ENCODE assay signal across 9 mouse cellular contexts in genomic region chr5:73431581-73431980, GRCm38 (mm10). TPM values are rescaled to one million over a fixed set of nuclear protein-coding genes. Genes with fewer than 3 reads are reported as not detected.
A peak's percentile ranks its signal among the peaks of the same experiment; 100 is the strongest.
DNase-seq lines count a peak whose midpoint lies in the region; ATAC-seq and TF ChIP-seq lines count a peak whose summit lies in the region.
"Had no signal": no experiment of that assay in that cellular context is flagged by ENCODE, and none has a peak within 500 bp of the region (broad histone marks: within the 10 kb centered on the region; RNA-seq: fewer than 3 reads in every experiment).

No protein-coding gene starts in this region.

- H3K27ac ChIP-seq in MEL (ENCODE audit: control insufficient read depth, low read depth, low read length): no peak overlapping the region
- H3K27ac ChIP-seq in forebrain, embryonic 14.5 days (ENCODE audit: low read depth, low read length): 0 out of 2 replicates have a peak overlapping the region, but pooled peaks have one; percentile 15
- H3K27ac ChIP-seq: limb, embryonic 15.5 days had no signal

- no peak overlapping the region for H3K4me3 ChIP-seq in MEL (ENCODE audit: control insufficient read depth in 1 of 2, insufficient read depth in 1 of 2, low read depth in 2 of 2, low read length in 2 of 2)
- H3K4me3 ChIP-seq in forebrain, embryonic 14.5 days (ENCODE audit: low read depth, low read length): no peak overlapping the region
- H3K4me3 ChIP-seq: limb, embryonic 15.5 days had no signal

- TF ChIP-seq CTCF in MEL (IDR thresholded peaks at IDR 0.05 in 2 of 3, conservative IDR thresholded peaks at IDR 0.05 in 1 of 3; ENCODE audit: control insufficient read depth in 1 of 3, insufficient read depth in 1 of 3, low read depth in 2 of 3, low read length in 3 of 3, poor library complexity in 1 of 3, severe bottlenecking in 1 of 3): peak; percentile 66 to 96 (median 91)

- peak overlapping the region; percentile 20; the same call in 1 of the 2 replicates for H3K4me2 ChIP-seq in forebrain, embryonic 14.5 days (ENCODE audit: low read length)
- H3K4me2 ChIP-seq: limb, embryonic 15.5 days had no signal

- TF ChIP-seq RAD21 in MEL (IDR thresholded peaks at IDR 0.05; ENCODE audit: low read depth, low read length): no peak; the same call in none of the 2 replicates

- WGBS in forebrain, embryonic 14.5 days: 18% methylated on average over 14 of the region's 14 CpGs

- DNase-seq in MEL (ENCODE audit: low read depth, low spot score): peak; percentile 72
- peak; percentile 30 for DNase-seq in c-Kit-positive CD71-positive TER-119-negative erythroid progenitor cells, embryonic 14.5 days (ENCODE audit: low read depth)
- DNase-seq in forebrain, embryonic 14.5 days (ENCODE audit: low spot score): peak; percentile 92
- DNase-seq in layer of hippocampus, adult 9-11 months: peak; percentile 85
- DNase-seq in lung, postnatal 14 days: peak; percentile 84
- DNase-seq in right cerebral cortex, postnatal 14 days: peak; percentile 86
- DNase-seq in urinary bladder, postnatal 36 days (ENCODE audit: low spot score in 2 of 2): peak; percentile 60 to 74

- no peak overlapping the region for H3K9ac ChIP-seq in MEL (ENCODE audit: control insufficient read depth, low read depth, low read length, poor library complexity, severe bottlenecking)
- H3K9ac ChIP-seq in forebrain, embryonic 14.5 days (ENCODE audit: low read length): no peak overlapping the region
- H3K9ac ChIP-seq: limb, embryonic 15.5 days had no signal

- no peaks in the 10 kb centered on the region for H3K79me2 ChIP-seq in MEL (ENCODE audit: control insufficient read depth, insufficient read depth, low read length, poor library complexity)

- peaks cover 0 to 12% of the 10 kb centered on the region in 2 experiments; a peak in 3 of 4 replicates for H3K4me1 ChIP-seq in MEL (ENCODE audit: control insufficient read depth in 1 of 2, insufficient read depth in 2 of 2, low read length in 2 of 2)
- no peaks in the 10 kb centered on the region for H3K4me1 ChIP-seq in forebrain, embryonic 14.5 days (ENCODE audit: control insufficient read depth, insufficient read depth, low read length)
- H3K4me1 ChIP-seq: limb, embryonic 15.5 days had no signal

- H3K27me3 ChIP-seq in MEL (ENCODE audit: control insufficient read depth in 1 of 2, insufficient read depth in 2 of 2, low read length in 2 of 2): peaks cover 0 to 2% of the 10 kb centered on the region in 2 experiments; a peak in 2 of 4 replicates
- no peaks in the 10 kb centered on the region for H3K27me3 ChIP-seq in forebrain, embryonic 14.5 days (replicated peaks; ENCODE audit: control insufficient read depth, insufficient read depth, low read length)
- H3K27me3 ChIP-seq: limb, embryonic 15.5 days had no signal

- peak; percentile 93 for ATAC-seq in forebrain, embryonic 14.5 days
- ATAC-seq in hematopoietic stem cell, adult 5-6 weeks (replicated peaks in 1 of 2; ENCODE audit: insufficient read depth in 1 of 2, low FRiP score in 2 of 2, low TSS enrichment in 1 of 2, low read depth in 1 of 2, poor library complexity in 2 of 2, severe bottlenecking in 2 of 2): peak; percentile 62 to 71; a peak in 2 of 4 replicates

- peaks cover 0 to 11% of the 10 kb centered on the region in 2 experiments; a peak in 2 of 4 replicates for H3K36me3 ChIP-seq in MEL (ENCODE audit: control insufficient read depth in 1 of 2, insufficient read depth in 2 of 2, low read length in 2 of 2)
- no peaks in the 10 kb centered on the region for H3K36me3 ChIP-seq in forebrain, embryonic 14.5 days (ENCODE audit: control insufficient read depth, insufficient read depth, low read length)
- H3K36me3 ChIP-seq: limb, embryonic 15.5 days had no signal

- no peak for TF ChIP-seq EP300 in MEL (IDR thresholded peaks at IDR 0.05; ENCODE audit: low read depth in 1 of 2, low read length in 2 of 2)

- no peaks in the 10 kb centered on the region for H3K9me3 ChIP-seq in MEL (replicated peaks; ENCODE audit: insufficient read depth, low read length)
- no peaks in the 10 kb centered on the region for H3K9me3 ChIP-seq in forebrain, embryonic 14.5 days (replicated peaks; ENCODE audit: control insufficient read depth, low read length)
- H3K9me3 ChIP-seq: limb, embryonic 15.5 days had no signal

- no peak for TF ChIP-seq POLR2A in MEL (IDR thresholded peaks at IDR 0.05; ENCODE audit: control insufficient read depth in 1 of 2, insufficient read depth in 1 of 2, low read depth in 1 of 2, low read length in 2 of 2, poor library complexity in 1 of 2)

TF ChIP-seq in MEL, 35 proteins besides CTCF, POLR2A, EP300 and RAD21:
- TF ChIP-seq ZC3H11A (IDR thresholded peaks at IDR 0.05; ENCODE audit: low read depth, low read length) (peak; percentile 98), MXI1 (IDR thresholded peaks at IDR 0.05; ENCODE audit: low read depth, low read length) (no peak), JUND (IDR thresholded peaks at IDR 0.05; ENCODE audit: low read depth, low read length) (no peak), POLR2AphosphoS5 (IDR thresholded peaks at IDR 0.05; ENCODE audit: borderline replicate concordance, low read depth, low read length) (no peak), TCF12 (IDR thresholded peaks at IDR 0.05; ENCODE audit: low read depth, low read length) (no peak), ELF1 (IDR thresholded peaks at IDR 0.05; ENCODE audit: low read depth, low read length) (no peak), MYB (IDR thresholded peaks at IDR 0.05; ENCODE audit: low read depth, low read length) (peak; percentile 92), ZKSCAN1 (IDR thresholded peaks at IDR 0.05; ENCODE audit: low read depth, low read length) (no peak), NRF1 (IDR thresholded peaks at IDR 0.05; ENCODE audit: insufficient read depth, low read depth, low read length, poor library complexity, severe bottlenecking) (no peak), ZNF384 (IDR thresholded peaks at IDR 0.05; ENCODE audit: low read depth, low read length) (no peak), GATA1 (IDR thresholded peaks at IDR 0.05; ENCODE audit: low read depth, low read length) (no peak), SIN3A (IDR thresholded peaks at IDR 0.05; ENCODE audit: low read length) (peak; percentile 53; the same call in 1 of the 2 replicates), MAZ (IDR thresholded peaks at IDR 0.05; ENCODE audit: low read depth, low read length) (no peak), SMC3 (IDR thresholded peaks at IDR 0.05; ENCODE audit: low read depth, low read length) (peak; percentile 99), MEF2A (IDR thresholded peaks at IDR 0.05; ENCODE audit: extremely low read depth, insufficient replicate concordance, low read depth, low read length, poor library complexity, severe bottlenecking) (no peak), TAL1 (IDR thresholded peaks at IDR 0.05; ENCODE audit: low read length) (no peak)
TF ChIP-seq in MEL: peak in this region for 4.

RNA-seq across cellular contexts. Expression of gene Cwh43, which starts 25.7 kb away (rescaled TPM):
- not detected in 2 replicates for total RNA-seq in MEL (2012; rRNA removed)
- polyA plus RNA-seq in MEL (2012; ENCODE audit: insufficient read depth in 1 of 2, insufficient read length in 2 of 2, low read depth in 1 of 2, low replicate concordance in 2 of 2, missing spikeins in 1 of 2): not detected
- polyA plus RNA-seq in forebrain, embryonic 14.5 days (2014; fragmentation: Nextera tagmentation; extraction: Ambion mirVana): 0.26 TPM in 1 of 2 replicates, not detected in the other
- not detected in 2 replicates for total RNA-seq in hematopoietic stem cell, adult 5-6 weeks (2017)

RNA-seq across cellular contexts. Expression of gene Dcun1d4, which starts 49.2 kb away (rescaled TPM):
- total RNA-seq in MEL (2012; rRNA removed): 7.6 and 9.2 TPM in 2 replicates
- polyA plus RNA-seq in MEL (2012; ENCODE audit: insufficient read depth in 1 of 2, insufficient read length in 2 of 2, low read depth in 1 of 2, low replicate concordance in 2 of 2, missing spikeins in 1 of 2): 10 to 100 TPM in 1 of 2 experiments, not detected in 1; 10.0 TPM
- 52.8 and 55.4 TPM in 2 replicates for polyA plus RNA-seq in forebrain, embryonic 14.5 days (2014; fragmentation: Nextera tagmentation; extraction: Ambion mirVana)
- total RNA-seq in hematopoietic stem cell, adult 5-6 weeks (2017): 18.2 and 21.6 TPM in 2 replicates

Comparison
In these comparisons a context has a peak if more than half of its experiments do, and no peak if none do; other contexts are left out.
1. DNase-seq: peak in every context shown above with its lines; median percentile 92 in forebrain, embryonic 14.5 days; 86 in right cerebral cortex, postnatal 14 days; 85 in layer of hippocampus, adult 9-11 months; 84 in lung, postnatal 14 days; 72 in MEL; 67 in urinary bladder, postnatal 36 days; 30 in c-Kit-positive CD71-positive TER-119-negative erythroid progenitor cells, embryonic 14.5 days.